Mouse (Mus musculus): ENCODE data around the gene Tsen2. TPM values are rescaled to one million over a fixed set of nuclear protein-coding genes. Genes with fewer than 3 reads are reported as not detected.

Gene Tsen2
- polyA plus RNA-seq, 1 experiment from 2014 or later, result 19.4 TPM

GRCm38 (mm10) chr6:115595667-115596066 is 51.2 kb downstream of the Tsen2 start:
- no peak overlapping the region for H3K4me2 ChIP-seq
- no peak for ATAC-seq (replicated peaks; ENCODE audit: insufficient number of reproducible peaks, low FRiP score, low TSS enrichment)
- no peaks in the 10 kb centered on the region for H3K27me3 ChIP-seq (ENCODE audit: control insufficient read depth, insufficient read depth, low read length)
- 55% methylated on average over 3 of the region's 3 CpGs for WGBS (ENCODE audit: insufficient replicate concordance)
- H3K9ac ChIP-seq (ENCODE audit: low read depth, low read length), result no peak overlapping the region
- H3K4me3 ChIP-seq (ENCODE audit: low read depth, low read length), result no peak overlapping the region
- H3K27ac ChIP-seq (ENCODE audit: low read depth, low read length), result no peak overlapping the region
- no peaks in the 10 kb centered on the region for H3K9me3 ChIP-seq (replicated peaks; ENCODE audit: control insufficient read depth, low read length)
- H3K36me3 ChIP-seq (ENCODE audit: control insufficient read depth, insufficient read depth, low read length), result no peaks in the 10 kb centered on the region
- no peaks in the 10 kb centered on the region for H3K4me1 ChIP-seq (ENCODE audit: control insufficient read depth, insufficient read depth, low read length)

GRCm38 (mm10) chr6:115601322-115601714 is 56.9 kb downstream of the Tsen2 start:
- ATAC-seq (replicated peaks; ENCODE audit: insufficient number of reproducible peaks, low FRiP score, low TSS enrichment), result no peak
- peaks cover 4% of the 10 kb centered on the region; the same call in 1 of the 2 replicates for H3K4me1 ChIP-seq (ENCODE audit: control insufficient read depth, insufficient read depth, low read length)
- H3K4me3 ChIP-seq (ENCODE audit: low read depth, low read length), result peak overlapping the region; percentile 94
- no peaks in the 10 kb centered on the region for H3K9me3 ChIP-seq (replicated peaks; ENCODE audit: control insufficient read depth, low read length)
- peak overlapping the region; percentile 81 for H3K4me2 ChIP-seq
- no peaks in the 10 kb centered on the region for H3K27me3 ChIP-seq (ENCODE audit: control insufficient read depth, insufficient read depth, low read length)
- H3K36me3 ChIP-seq (ENCODE audit: control insufficient read depth, insufficient read depth, low read length), result no peaks in the 10 kb centered on the region
- H3K9ac ChIP-seq (ENCODE audit: low read depth, low read length), result no peak overlapping the region
- WGBS (ENCODE audit: insufficient replicate concordance), result 63% methylated on average over 4 of the region's 4 CpGs
- H3K27ac ChIP-seq (ENCODE audit: low read depth, low read length), result no peak overlapping the region

GRCm38 (mm10) chr6:115601715-115602523 is 57.5 kb downstream of the Tsen2 start, which contains the start of gene Mkrn2:
Mkrn2 (plus strand) TSS chr6:115601902.
- Histone ChIP-seq H3K27me3 (ENCODE audit: control insufficient read depth, insufficient read depth, low read length) (no peaks in the 10 kb centered on the region), H3K27ac (ENCODE audit: low read depth, low read length) (peak within 1 kb of the TSS; percentile 59), H3K4me2 (peak within 1 kb of the TSS; percentile 81), H3K9me3 (replicated peaks; ENCODE audit: control insufficient read depth, low read length) (no peaks in the 10 kb centered on the region), H3K4me1 (ENCODE audit: control insufficient read depth, insufficient read depth, low read length) (peaks cover 4% of the 10 kb centered on the region; the same call in 1 of the 2 replicates), H3K9ac (ENCODE audit: low read depth, low read length) (peak within 1 kb of the TSS; percentile 90), H3K36me3 (ENCODE audit: control insufficient read depth, insufficient read depth, low read length) (no peaks in the 10 kb centered on the region), H3K4me3 (ENCODE audit: low read depth, low read length) (peak within 1 kb of the TSS; percentile 94)
- ATAC-seq (replicated peaks; ENCODE audit: insufficient number of reproducible peaks, low FRiP score, low TSS enrichment), result peak; percentile 90
- WGBS (ENCODE audit: insufficient replicate concordance), result under 1% methylated on average over 60 of the region's 61 CpGs

GRCm38 (mm10) chr6:115606461-115606860 is 62.0 kb downstream of the Tsen2 start:
- Histone ChIP-seq H3K27me3 (ENCODE audit: control insufficient read depth, insufficient read depth, low read length) (no peaks in the 10 kb centered on the region), H3K4me1 (ENCODE audit: control insufficient read depth, insufficient read depth, low read length) (peaks cover 4% of the 10 kb centered on the region; the same call in 1 of the 2 replicates), H3K9ac (ENCODE audit: low read depth, low read length) (no peak overlapping the region), H3K27ac (ENCODE audit: low read depth, low read length) (no peak overlapping the region), H3K36me3 (ENCODE audit: control insufficient read depth, insufficient read depth, low read length) (peaks cover 5% of the 10 kb centered on the region; the same call in 1 of the 2 replicates), H3K9me3 (replicated peaks; ENCODE audit: control insufficient read depth, low read length) (no peaks in the 10 kb centered on the region), H3K4me2 (no peak overlapping the region), H3K4me3 (ENCODE audit: low read depth, low read length) (no peak overlapping the region)
- 89% methylated on average over 1 of the region's 1 CpGs for WGBS (ENCODE audit: insufficient replicate concordance)
- ATAC-seq (replicated peaks; ENCODE audit: insufficient number of reproducible peaks, low FRiP score, low TSS enrichment), result no peak

- WGBS (ENCODE audit: insufficient replicate concordance), result 69% methylated on average over 4 of the region's 4 CpGs
- Histone ChIP-seq H3K4me3 (ENCODE audit: low read depth, low read length) (no peak overlapping the region), H3K9me3 (replicated peaks; ENCODE audit: control insufficient read depth, low read length) (no peaks in the 10 kb centered on the region), H3K4me2 (no peak overlapping the region), H3K27ac (ENCODE audit: low read depth, low read length) (no peak overlapping the region), H3K4me1 (ENCODE audit: control insufficient read depth, insufficient read depth, low read length) (peaks cover 4% of the 10 kb centered on the region; the same call in 1 of the 2 replicates), H3K9ac (ENCODE audit: low read depth, low read length) (peak overlapping the region; percentile 22; the same call in 1 of the 2 replicates), H3K36me3 (ENCODE audit: control insufficient read depth, insufficient read depth, low read length) (peaks cover 5% of the 10 kb centered on the region; the same call in 1 of the 2 replicates), H3K27me3 (ENCODE audit: control insufficient read depth, insufficient read depth, low read length) (no peaks in the 10 kb centered on the region)
- ATAC-seq (replicated peaks; ENCODE audit: insufficient number of reproducible peaks, low FRiP score, low TSS enrichment), result no peak
These were observed 63.0 kb downstream of the Tsen2 start for GRCm38 (mm10) chr6:115607429-115607828.

DNA sequence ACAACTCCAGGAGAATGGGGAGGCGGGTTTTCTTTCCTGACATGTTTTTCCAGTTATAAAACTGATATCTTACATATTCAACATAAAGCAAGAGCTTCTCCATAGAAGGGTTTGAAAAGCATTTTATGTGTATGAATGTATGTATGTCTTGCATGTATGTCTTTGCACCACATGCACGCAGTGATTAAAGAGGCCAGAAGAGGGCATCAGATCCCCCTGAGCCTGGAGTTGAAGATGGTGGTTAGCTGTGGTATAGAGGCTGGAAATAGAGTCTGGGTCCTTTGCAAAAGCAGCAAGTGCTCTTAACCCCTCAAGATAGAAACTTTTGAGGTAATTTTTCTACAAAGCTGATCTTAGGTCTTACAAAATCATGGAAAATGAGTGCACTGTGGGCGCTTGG is 64.7 kb downstream of the Tsen2 start:
- no peaks in the 10 kb centered on the region for H3K9me3 ChIP-seq (replicated peaks; ENCODE audit: control insufficient read depth, low read length)
- H3K4me2 ChIP-seq, result no peak overlapping the region
- no peak for ATAC-seq (replicated peaks; ENCODE audit: insufficient number of reproducible peaks, low FRiP score, low TSS enrichment)
- no peaks in the 10 kb centered on the region for H3K27me3 ChIP-seq (ENCODE audit: control insufficient read depth, insufficient read depth, low read length)
- H3K27ac ChIP-seq (ENCODE audit: low read depth, low read length), result no peak overlapping the region
- H3K36me3 ChIP-seq (ENCODE audit: control insufficient read depth, insufficient read depth, low read length), result peaks cover 9% of the 10 kb centered on the region; the same call in 1 of the 2 replicates
- no peaks in the 10 kb centered on the region for H3K4me1 ChIP-seq (ENCODE audit: control insufficient read depth, insufficient read depth, low read length)
- H3K9ac ChIP-seq (ENCODE audit: low read depth, low read length), result no peak overlapping the region
- WGBS (ENCODE audit: insufficient replicate concordance), result 59% methylated on average over 3 of the region's 3 CpGs
- no peak overlapping the region for H3K4me3 ChIP-seq (ENCODE audit: low read depth, low read length)

- 84% methylated on average over 5 of the region's 5 CpGs for WGBS (ENCODE audit: insufficient replicate concordance)
- Histone ChIP-seq H3K4me3 (ENCODE audit: low read depth, low read length) (no peak overlapping the region), H3K9ac (ENCODE audit: low read depth, low read length) (no peak overlapping the region), H3K36me3 (ENCODE audit: control insufficient read depth, insufficient read depth, low read length) (peaks cover 15% of the 10 kb centered on the region), H3K4me1 (ENCODE audit: control insufficient read depth, insufficient read depth, low read length) (no peaks in the 10 kb centered on the region), H3K27me3 (ENCODE audit: control insufficient read depth, insufficient read depth, low read length) (no peaks in the 10 kb centered on the region), H3K9me3 (replicated peaks; ENCODE audit: control insufficient read depth, low read length) (no peaks in the 10 kb centered on the region), H3K4me2 (no peak overlapping the region), H3K27ac (ENCODE audit: low read depth, low read length) (no peak overlapping the region)
- ATAC-seq (replicated peaks; ENCODE audit: insufficient number of reproducible peaks, low FRiP score, low TSS enrichment), result no peak
These were observed 65.8 kb downstream of the Tsen2 start for GRCm38 (mm10) chr6:115610301-115610700.

DNA sequence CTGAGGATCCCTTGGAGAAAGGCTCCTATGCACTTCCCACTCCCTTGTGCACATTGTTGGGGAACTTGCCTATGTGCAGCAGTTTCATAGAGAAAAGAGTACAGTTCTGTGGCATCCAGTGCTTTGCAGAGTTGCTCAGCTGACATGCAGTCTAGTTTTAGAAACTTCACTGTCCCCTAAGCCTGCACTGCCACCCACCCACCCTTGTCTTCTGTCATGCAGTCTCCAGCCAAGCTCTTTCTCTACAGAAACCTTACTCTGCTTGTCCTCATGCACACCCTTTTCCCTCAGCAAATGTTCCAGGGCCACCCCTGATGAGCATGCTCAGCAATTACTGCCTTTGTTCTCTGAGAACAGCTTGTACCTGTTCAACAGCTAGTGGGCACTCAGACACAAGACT is 69.3 kb downstream of the Tsen2 start:
- no peaks in the 10 kb centered on the region for H3K27me3 ChIP-seq (ENCODE audit: control insufficient read depth, insufficient read depth, low read length)
- H3K4me2 ChIP-seq, result no peak overlapping the region
- no peak overlapping the region for H3K9ac ChIP-seq (ENCODE audit: low read depth, low read length)
- H3K4me3 ChIP-seq (ENCODE audit: low read depth, low read length), result no peak overlapping the region
- no peak for ATAC-seq (replicated peaks; ENCODE audit: insufficient number of reproducible peaks, low FRiP score, low TSS enrichment)
- H3K4me1 ChIP-seq (ENCODE audit: control insufficient read depth, insufficient read depth, low read length), result no peaks in the 10 kb centered on the region
- H3K9me3 ChIP-seq (replicated peaks; ENCODE audit: control insufficient read depth, low read length), result no peaks in the 10 kb centered on the region
- no peak overlapping the region for H3K27ac ChIP-seq (ENCODE audit: low read depth, low read length)
- H3K36me3 ChIP-seq (ENCODE audit: control insufficient read depth, insufficient read depth, low read length), result peaks cover 30% of the 10 kb centered on the region

- no peak overlapping the region for H3K27ac ChIP-seq (ENCODE audit: low read depth, low read length)
- 83% methylated on average over 3 of the region's 3 CpGs for WGBS (ENCODE audit: insufficient replicate concordance)
- H3K4me2 ChIP-seq, result no peak overlapping the region
- no peak overlapping the region for H3K9ac ChIP-seq (ENCODE audit: low read depth, low read length)
- ATAC-seq (replicated peaks; ENCODE audit: insufficient number of reproducible peaks, low FRiP score, low TSS enrichment), result no peak
- H3K4me3 ChIP-seq (ENCODE audit: low read depth, low read length), result no peak overlapping the region
- H3K9me3 ChIP-seq (replicated peaks; ENCODE audit: control insufficient read depth, low read length), result no peaks in the 10 kb centered on the region
- H3K36me3 ChIP-seq (ENCODE audit: control insufficient read depth, insufficient read depth, low read length), result peaks cover 42% of the 10 kb centered on the region
- H3K27me3 ChIP-seq (ENCODE audit: control insufficient read depth, insufficient read depth, low read length), result no peaks in the 10 kb centered on the region
- H3K4me1 ChIP-seq (ENCODE audit: control insufficient read depth, insufficient read depth, low read length), result no peaks in the 10 kb centered on the region
These were observed 71.5 kb downstream of the Tsen2 start for GRCm38 (mm10) chr6:115615983-115616382.
